Mouse (Mus musculus): Measurements from ENCODE around the gene Tent4a. TPM values are rescaled to one million over a fixed set of nuclear protein-coding genes. Genes with fewer than 3 reads are reported as not detected.
"Not testable (repeated sequence)": the region's sequence is repeated elsewhere in the genome, so short reads cannot be mapped to it uniquely, and the experiment has no call there.

The Tent4a gene
- polyA plus RNA-seq (2014; fragmentation: Nextera tagmentation; extraction: Ambion mirVana) = 5.3 and 6.2 TPM in 2 replicates

GRCm38 (mm10) chr13:69534334-69534653 is at the start of gene Tent4a:
Tent4a (minus strand) TSS chr13:69534617.
- H3K4me1 ChIP-seq (replicated peaks; ENCODE audit: control insufficient read depth, insufficient read depth, low read length) = peaks cover 31% of the 10 kb centered on the region
- WGBS = under 1% methylated on average over 31 of the region's 57 CpGs
- H3K4me2 ChIP-seq = peak within 1 kb of the TSS; percentile 96
- H3K27ac ChIP-seq (ENCODE audit: low read depth, low read length) = peak within 1 kb of the TSS; percentile 95
- ATAC-seq (replicated peaks; ENCODE audit: low FRiP score) (peak; percentile 81; the same call in 1 of the 2 replicates), DNase-seq (ENCODE audit: low spot score) (no peak)
- no peaks in the 10 kb centered on the region for H3K9me3 ChIP-seq (ENCODE audit: control insufficient read depth, low read length)
- H3K36me3 ChIP-seq (ENCODE audit: control insufficient read depth, insufficient read depth, low read length) = peaks cover 6% of the 10 kb centered on the region; the same call in 1 of the 2 replicates
- peak within 1 kb of the TSS; percentile 98 for H3K4me3 ChIP-seq (ENCODE audit: low read depth, low read length)
- H3K27me3 ChIP-seq (replicated peaks; ENCODE audit: control insufficient read depth, insufficient read depth, low read length) = no peaks in the 10 kb centered on the region
- H3K9ac ChIP-seq (ENCODE audit: low read depth, low read length) = peak within 1 kb of the TSS; percentile 98

GRCm38 (mm10) chr13:69583591-69583990 is 49.2 kb upstream of the Tent4a start:
- no peak for ATAC-seq (replicated peaks; ENCODE audit: low FRiP score)
- H3K9ac ChIP-seq (ENCODE audit: low read depth, low read length) = no peak overlapping the region
- 85% methylated on average over 6 of the region's 6 CpGs for WGBS

DNA sequence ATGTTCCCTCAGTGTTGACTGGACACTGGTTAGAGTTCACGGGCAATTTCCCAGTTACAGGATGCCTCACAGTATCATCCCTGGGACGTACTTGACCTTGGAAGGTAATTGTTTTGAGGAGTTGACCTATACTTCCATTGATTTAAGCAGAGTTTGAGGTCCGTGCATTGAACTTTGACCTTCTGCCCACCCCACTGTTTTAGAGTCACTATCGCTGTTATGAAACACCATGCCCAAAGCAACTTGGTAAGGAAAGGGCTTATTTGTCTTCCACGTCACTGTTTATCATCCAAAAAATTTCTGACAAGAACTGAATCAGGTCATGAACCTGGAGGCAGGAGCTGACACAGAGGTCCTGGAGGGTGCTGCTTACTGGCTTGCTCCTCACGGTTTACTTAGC is 48.0 kb upstream of the Tent4a start:
- H3K4me3 ChIP-seq (ENCODE audit: low read depth, low read length) = no peak overlapping the region
- DNase-seq (ENCODE audit: low spot score) = no peak
- no peaks in the 10 kb centered on the region for H3K36me3 ChIP-seq (ENCODE audit: control insufficient read depth, insufficient read depth, low read length)
- H3K4me1 ChIP-seq (replicated peaks; ENCODE audit: control insufficient read depth, insufficient read depth, low read length) = no peaks in the 10 kb centered on the region
- H3K9me3 ChIP-seq (ENCODE audit: control insufficient read depth, low read length) = no peaks in the 10 kb centered on the region
- H3K4me2 ChIP-seq = no peak overlapping the region
- no peak overlapping the region for H3K27ac ChIP-seq (ENCODE audit: low read depth, low read length)
- H3K9ac ChIP-seq (ENCODE audit: low read depth, low read length) = no peak overlapping the region
- ATAC-seq (replicated peaks; ENCODE audit: low FRiP score) = no peak
- no peaks in the 10 kb centered on the region for H3K27me3 ChIP-seq (replicated peaks; ENCODE audit: control insufficient read depth, insufficient read depth, low read length)
- WGBS = 87% methylated on average over 6 of the region's 6 CpGs

More at GRCm38 (mm10) chr13:69583591-69583990, 49.2 kb upstream of the Tent4a start:
- H3K27ac ChIP-seq (ENCODE audit: low read depth, low read length) = no peak overlapping the region
- H3K9me3 ChIP-seq (ENCODE audit: control insufficient read depth, low read length) = no peaks in the 10 kb centered on the region
- DNase-seq (ENCODE audit: low spot score) = no peak
- H3K4me3 ChIP-seq (ENCODE audit: low read depth, low read length) = no peak overlapping the region
- no peaks in the 10 kb centered on the region for H3K36me3 ChIP-seq (ENCODE audit: control insufficient read depth, insufficient read depth, low read length)
- no peaks in the 10 kb centered on the region for H3K4me1 ChIP-seq (replicated peaks; ENCODE audit: control insufficient read depth, insufficient read depth, low read length)
- H3K4me2 ChIP-seq = no peak overlapping the region
- H3K27me3 ChIP-seq (replicated peaks; ENCODE audit: control insufficient read depth, insufficient read depth, low read length) = no peaks in the 10 kb centered on the region

DNA sequence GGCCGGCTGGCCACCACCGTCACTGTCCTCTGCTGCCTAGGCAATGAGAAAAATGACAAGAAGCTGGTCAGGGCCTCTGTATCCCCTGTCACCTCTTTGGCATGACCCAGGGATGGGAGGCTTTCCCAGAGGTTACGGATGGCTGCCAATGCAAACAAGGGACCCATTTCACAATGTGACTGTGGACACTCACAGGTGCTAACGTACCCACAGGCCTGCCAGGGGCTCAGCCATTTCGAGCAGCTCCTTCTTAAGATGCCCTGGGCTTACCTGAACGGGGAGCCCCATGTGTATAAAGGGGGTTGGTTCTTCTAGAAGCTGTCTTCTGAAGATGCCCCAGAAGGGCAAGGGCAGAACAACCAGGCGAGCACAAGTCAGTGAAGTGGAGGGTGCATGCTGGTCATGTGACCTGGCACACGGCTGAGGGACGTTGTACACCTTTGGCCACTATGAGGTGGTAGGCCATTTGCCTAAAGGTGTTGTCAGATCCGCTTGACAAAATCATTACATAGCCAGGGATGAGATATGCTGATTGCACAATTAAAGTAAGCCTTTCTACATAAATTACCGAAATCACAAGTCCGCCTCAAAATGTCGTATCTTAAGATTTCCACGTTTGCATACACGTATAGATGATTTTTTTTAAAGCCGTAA is 42.9 kb upstream of the Tent4a start:
- 86% methylated on average over 16 of the region's 16 CpGs for WGBS

GRCm38 (mm10) chr13:69576676-69577075 is 42.3 kb upstream of the Tent4a start:
- WGBS = 71% methylated on average over 11 of the region's 11 CpGs
- DNase-seq (ENCODE audit: low spot score) = no peak
- ATAC-seq (replicated peaks; ENCODE audit: low FRiP score) = no peak

More for the DNA sequence above, 42.9 kb upstream of the Tent4a start:
- Histone ChIP-seq H3K27me3 (replicated peaks; ENCODE audit: control insufficient read depth, insufficient read depth, low read length) (no peaks in the 10 kb centered on the region), H3K4me1 (replicated peaks; ENCODE audit: control insufficient read depth, insufficient read depth, low read length) (no peaks in the 10 kb centered on the region), H3K27ac (ENCODE audit: low read depth, low read length) (no peak overlapping the region), H3K4me2 (no peak overlapping the region), H3K9me3 (ENCODE audit: control insufficient read depth, low read length) (no peaks in the 10 kb centered on the region), H3K36me3 (ENCODE audit: control insufficient read depth, insufficient read depth, low read length) (no peaks in the 10 kb centered on the region), H3K4me3 (ENCODE audit: low read depth, low read length) (no peak overlapping the region), H3K9ac (ENCODE audit: low read depth, low read length) (no peak overlapping the region)
- no peak for ATAC-seq (replicated peaks; ENCODE audit: low FRiP score)
- no peak for DNase-seq (ENCODE audit: low spot score)

DNA sequence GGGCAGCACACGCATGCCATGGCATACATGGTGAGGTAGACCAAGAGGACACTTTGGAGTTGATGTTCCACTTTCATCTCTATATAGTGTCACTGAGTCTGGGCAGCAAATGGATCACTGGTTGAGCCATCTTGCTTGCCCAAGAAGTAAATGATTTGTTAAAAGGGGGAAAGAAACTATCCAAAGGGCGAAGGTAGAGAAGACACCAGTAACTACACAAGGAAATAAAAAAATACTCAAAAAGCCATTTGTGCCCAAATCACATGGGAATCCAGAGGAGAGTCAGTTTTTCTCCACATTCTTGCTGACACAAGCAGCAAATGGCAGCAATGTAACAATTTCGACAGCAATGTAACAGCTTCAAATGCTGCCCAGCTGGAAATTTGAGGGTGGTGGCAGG is 38.2 kb upstream of the Tent4a start:
- WGBS = 86% methylated on average over 3 of the region's 3 CpGs

More at GRCm38 (mm10) chr13:69576676-69577075, 42.3 kb upstream of the Tent4a start:
- no peaks in the 10 kb centered on the region for H3K9me3 ChIP-seq (ENCODE audit: control insufficient read depth, low read length)
- H3K4me1 ChIP-seq (replicated peaks; ENCODE audit: control insufficient read depth, insufficient read depth, low read length) = no peaks in the 10 kb centered on the region
- H3K4me2 ChIP-seq = no peak overlapping the region
- no peaks in the 10 kb centered on the region for H3K36me3 ChIP-seq (ENCODE audit: control insufficient read depth, insufficient read depth, low read length)
- no peak overlapping the region for H3K9ac ChIP-seq (ENCODE audit: low read depth, low read length)
- no peak overlapping the region for H3K27ac ChIP-seq (ENCODE audit: low read depth, low read length)
- no peaks in the 10 kb centered on the region for H3K27me3 ChIP-seq (replicated peaks; ENCODE audit: control insufficient read depth, insufficient read depth, low read length)
- H3K4me3 ChIP-seq (ENCODE audit: low read depth, low read length) = no peak overlapping the region

DNA sequence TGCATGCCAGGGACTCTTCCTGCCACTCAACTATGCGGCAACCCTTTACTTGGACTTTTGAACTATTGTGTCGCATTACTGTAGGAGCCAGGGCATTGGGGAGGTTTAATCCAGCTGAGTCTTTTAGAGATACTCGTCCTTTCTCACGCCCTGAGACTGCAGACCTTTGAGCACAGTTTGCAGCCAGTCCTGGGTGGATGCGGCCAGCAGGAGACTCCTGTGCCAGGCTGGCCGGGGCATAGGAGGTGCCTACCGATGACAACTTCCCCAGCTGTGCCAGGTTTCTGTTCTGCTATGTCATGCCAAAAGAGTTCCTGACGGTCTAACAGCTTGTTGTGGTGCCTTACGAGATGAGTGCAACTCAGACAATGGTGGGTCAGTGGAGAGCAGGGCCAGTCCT is 34.8 kb upstream of the Tent4a start:
- H3K4me1 ChIP-seq (replicated peaks; ENCODE audit: control insufficient read depth, insufficient read depth, low read length) = no peaks in the 10 kb centered on the region
- WGBS = 78% methylated on average over 9 of the region's 9 CpGs
- no peaks in the 10 kb centered on the region for H3K9me3 ChIP-seq (ENCODE audit: control insufficient read depth, low read length)

More for the DNA sequence above, 38.2 kb upstream of the Tent4a start:
- H3K9ac ChIP-seq (ENCODE audit: low read depth, low read length) = no peak overlapping the region
- no peak overlapping the region for H3K27ac ChIP-seq (ENCODE audit: low read depth, low read length)
- H3K4me2 ChIP-seq = no peak overlapping the region
- no peak for ATAC-seq (replicated peaks; ENCODE audit: low FRiP score)
- H3K4me3 ChIP-seq (ENCODE audit: low read depth, low read length) = no peak overlapping the region
- DNase-seq (ENCODE audit: low spot score) = no peak
- no peaks in the 10 kb centered on the region for H3K9me3 ChIP-seq (ENCODE audit: control insufficient read depth, low read length)
- no peaks in the 10 kb centered on the region for H3K36me3 ChIP-seq (ENCODE audit: control insufficient read depth, insufficient read depth, low read length)
- H3K27me3 ChIP-seq (replicated peaks; ENCODE audit: control insufficient read depth, insufficient read depth, low read length) = no peaks in the 10 kb centered on the region
- H3K4me1 ChIP-seq (replicated peaks; ENCODE audit: control insufficient read depth, insufficient read depth, low read length) = no peaks in the 10 kb centered on the region

DNA sequence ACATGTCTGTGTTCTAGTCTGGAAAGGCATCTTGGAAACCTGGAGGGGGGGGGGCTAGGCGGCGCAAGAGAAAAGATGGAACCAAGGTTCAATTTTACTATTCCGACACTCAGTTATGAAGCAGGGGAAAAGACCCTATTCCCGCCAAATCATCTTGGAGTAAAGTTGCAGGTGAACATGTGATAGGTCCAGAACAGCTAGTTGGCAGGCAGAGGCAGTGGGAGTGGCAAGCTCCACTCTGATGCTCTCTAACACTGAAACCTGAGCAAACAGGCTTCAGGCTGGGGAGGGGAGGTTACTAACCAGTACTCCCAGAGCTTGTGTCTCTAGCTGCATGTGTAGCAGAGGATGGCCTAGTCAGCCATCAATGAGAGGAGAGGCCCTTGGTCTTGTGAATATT is 31.0 kb upstream of the Tent4a start:
- not testable (repeated sequence) for DNase-seq (ENCODE audit: low spot score); H3K27ac ChIP-seq (ENCODE audit: low read depth, low read length)
- 83% methylated on average over 4 of the region's 4 CpGs for WGBS

More for the DNA sequence above, 34.8 kb upstream of the Tent4a start:
- DNase-seq (ENCODE audit: low spot score) (no peak), ATAC-seq (replicated peaks; ENCODE audit: low FRiP score) (no peak)
- H3K9ac ChIP-seq (ENCODE audit: low read depth, low read length) = no peak overlapping the region
- H3K4me3 ChIP-seq (ENCODE audit: low read depth, low read length) = no peak overlapping the region
- H3K4me2 ChIP-seq = no peak overlapping the region
- no peaks in the 10 kb centered on the region for H3K27me3 ChIP-seq (replicated peaks; ENCODE audit: control insufficient read depth, insufficient read depth, low read length)
- H3K36me3 ChIP-seq (ENCODE audit: control insufficient read depth, insufficient read depth, low read length) = no peaks in the 10 kb centered on the region
- H3K27ac ChIP-seq (ENCODE audit: low read depth, low read length) = no peak overlapping the region

DNA sequence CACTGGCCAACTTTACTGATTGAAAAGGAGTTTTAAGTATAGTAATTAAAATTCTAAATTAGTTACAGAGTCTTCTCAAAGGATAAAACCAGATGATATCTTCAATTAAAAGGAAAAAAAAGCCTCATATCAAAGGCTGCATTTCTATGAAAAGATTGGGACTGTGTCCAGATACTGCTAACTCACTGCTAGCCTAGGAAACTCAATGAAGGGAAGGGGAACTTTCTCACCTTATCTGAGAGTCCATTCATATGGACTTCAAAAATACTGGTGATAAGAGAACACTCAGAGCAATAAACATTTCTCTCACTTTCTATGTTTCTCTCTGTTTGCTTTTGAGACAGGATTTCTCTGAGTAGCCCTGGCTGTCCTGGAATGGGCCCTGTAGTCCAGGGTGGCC is 30.2 kb upstream of the Tent4a start:
- Histone ChIP-seq H3K4me1 (replicated peaks; ENCODE audit: control insufficient read depth, insufficient read depth, low read length) (peaks cover 3% of the 10 kb centered on the region; the same call in 1 of the 2 replicates), H3K27me3 (replicated peaks; ENCODE audit: control insufficient read depth, insufficient read depth, low read length) (no peaks in the 10 kb centered on the region; the same call in 1 of the 2 replicates), H3K27ac (ENCODE audit: low read depth, low read length) (no peak overlapping the region), H3K9ac (ENCODE audit: low read depth, low read length) (no peak overlapping the region), H3K4me2 (no peak overlapping the region), H3K36me3 (ENCODE audit: control insufficient read depth, insufficient read depth, low read length) (no peaks in the 10 kb centered on the region), H3K4me3 (ENCODE audit: low read depth, low read length) (no peak overlapping the region), H3K9me3 (ENCODE audit: control insufficient read depth, low read length) (no peaks in the 10 kb centered on the region)
- DNase-seq (ENCODE audit: low spot score) (no peak), ATAC-seq (replicated peaks; ENCODE audit: low FRiP score) (no peak)

More for the DNA sequence above, 31.0 kb upstream of the Tent4a start:
- H3K27me3 ChIP-seq (replicated peaks; ENCODE audit: control insufficient read depth, insufficient read depth, low read length); ATAC-seq (replicated peaks; ENCODE audit: low FRiP score); H3K36me3 ChIP-seq (ENCODE audit: control insufficient read depth, insufficient read depth, low read length); H3K4me1 ChIP-seq (replicated peaks; ENCODE audit: control insufficient read depth, insufficient read depth, low read length); H3K9ac ChIP-seq (ENCODE audit: low read depth, low read length); H3K9me3 ChIP-seq (ENCODE audit: control insufficient read depth, low read length); H3K4me3 ChIP-seq (ENCODE audit: low read depth, low read length); H3K4me2 ChIP-seq: not testable (repeated sequence)
